In genomic region chr14:28561861-28562260, GRCm38 (mm10) we compare ENCODE assay signal across 18 mouse cellular contexts. TPM values are rescaled to one million over a fixed set of nuclear protein-coding genes. Genes with fewer than 3 reads are reported as not detected.
"Had no signal": no experiment of that assay in that cellular context is flagged by ENCODE, and none has a peak within 500 bp of the region (broad histone marks: within the 10 kb centered on the region; RNA-seq: fewer than 3 reads in every experiment).

No protein-coding gene starts in this region.

- H3K27me3 ChIP-seq: liver, embryonic 13.5 days; midbrain, embryonic 12.5 days; midbrain, embryonic 15.5 days; neural tube, embryonic 12.5 days; neural tube, embryonic 15.5 days had no signal

- H3K4me1 ChIP-seq: liver, embryonic 13.5 days; midbrain, embryonic 12.5 days; midbrain, embryonic 15.5 days; neural tube, embryonic 12.5 days; neural tube, embryonic 15.5 days had no signal

- H3K4me2 ChIP-seq: liver, embryonic 13.5 days; lung, embryonic 14.5 days; midbrain, embryonic 12.5 days; midbrain, embryonic 15.5 days; neural tube, embryonic 12.5 days; neural tube, embryonic 15.5 days had no signal

- H3K9me3 ChIP-seq: liver, embryonic 13.5 days; midbrain, embryonic 12.5 days; midbrain, embryonic 15.5 days; neural tube, embryonic 12.5 days; neural tube, embryonic 15.5 days had no signal

- H3K4me3 ChIP-seq: left cerebral cortex, adult 2 months; liver, embryonic 13.5 days; midbrain, embryonic 12.5 days; midbrain, embryonic 15.5 days; neural tube, embryonic 12.5 days; neural tube, embryonic 15.5 days had no signal

- H3K27ac ChIP-seq: kidney, postnatal 0 days; left cerebral cortex, adult 2 months; liver, embryonic 13.5 days; macrophage; midbrain, embryonic 12.5 days; midbrain, embryonic 15.5 days; neural tube, embryonic 12.5 days; neural tube, embryonic 15.5 days; stomach, postnatal 0 days had no signal

- DNase-seq: kidney, postnatal 25 days; layer of hippocampus, postnatal 36 days; liver, embryonic 13.5 days; lung, embryonic 14.5 days; right cerebral cortex, adult 18-20 months; right cerebral cortex, postnatal 14 days; right cerebral cortex, postnatal 4 days; thymus, adult 2 months; thymus, postnatal 25 days had no signal

- H3K36me3 ChIP-seq: liver, embryonic 13.5 days; midbrain, embryonic 12.5 days; midbrain, embryonic 15.5 days; neural tube, embryonic 12.5 days; neural tube, embryonic 15.5 days had no signal

- H3K9ac ChIP-seq: liver, embryonic 13.5 days; lung, embryonic 14.5 days; midbrain, embryonic 12.5 days; midbrain, embryonic 15.5 days; neural tube, embryonic 12.5 days; neural tube, embryonic 15.5 days had no signal

- ATAC-seq: lung, postnatal 0 days; midbrain, embryonic 15.5 days had no signal

RNA-seq across cellular contexts. Expression of gene Wnt5a, which starts 57.3 kb away (rescaled TPM):
- polyA plus RNA-seq: macrophage had no signal
